Mouse (Mus musculus): ENCODE measurements around the gene Bcr.

The Bcr gene

GRCm38 (mm10) chr10:75176494-75176893, 116.1 kb downstream of the Bcr start:
- in situ Hi-C loops (cut with MseI, MboI) = no loop called here

- in situ Hi-C loops (cut with MseI, MboI) = no loop called here
Observed at GRCm38 (mm10) chr10:75178911-75179310, 118.5 kb downstream of the Bcr start.

- in situ Hi-C loops (cut with MseI, MboI) = no loop called here
Observed at GRCm38 (mm10) chr10:75182151-75182774, 121.9 kb downstream of the Bcr start.

GRCm38 (mm10) chr10:75184826-75185225, 124.4 kb downstream of the Bcr start:
- in situ Hi-C loops (cut with MseI, MboI) = no loop called here

GRCm38 (mm10) chr10:75186551-75186950, 126.2 kb downstream of the Bcr start:
- in situ Hi-C loops (cut with MseI, MboI) = no loop called here

- in situ Hi-C loops (cut with MseI, MboI) = no loop called here
Observed at GRCm38 (mm10) chr10:75187366-75188056, 127.1 kb downstream of the Bcr start.

DNA sequence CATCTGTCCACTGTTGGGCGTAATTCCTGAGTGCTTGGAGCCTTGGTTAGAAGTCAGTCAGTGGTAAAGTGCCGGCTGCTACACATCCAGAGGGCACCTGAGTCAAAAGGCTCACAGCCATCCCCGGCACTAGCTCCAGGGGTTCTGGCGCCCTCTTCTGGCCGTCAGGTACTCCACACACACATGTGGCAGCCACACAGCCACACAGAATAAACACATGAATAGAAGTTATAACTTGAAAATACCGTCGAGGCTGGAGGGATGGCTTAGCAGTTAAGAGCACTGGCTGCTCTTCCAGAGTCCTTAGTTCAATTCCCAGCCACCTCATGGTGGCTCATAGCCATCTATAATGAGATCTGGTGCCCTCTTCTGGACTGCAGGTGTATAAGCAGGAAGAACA, 131.3 kb downstream of the Bcr start:
- in situ Hi-C loops (cut with MseI, MboI) = no loop called here

GRCm38 (mm10) chr10:75197817-75198216, 137.4 kb downstream of the Bcr start:
- in situ Hi-C loops (cut with MseI, MboI) = no loop called here

DNA sequence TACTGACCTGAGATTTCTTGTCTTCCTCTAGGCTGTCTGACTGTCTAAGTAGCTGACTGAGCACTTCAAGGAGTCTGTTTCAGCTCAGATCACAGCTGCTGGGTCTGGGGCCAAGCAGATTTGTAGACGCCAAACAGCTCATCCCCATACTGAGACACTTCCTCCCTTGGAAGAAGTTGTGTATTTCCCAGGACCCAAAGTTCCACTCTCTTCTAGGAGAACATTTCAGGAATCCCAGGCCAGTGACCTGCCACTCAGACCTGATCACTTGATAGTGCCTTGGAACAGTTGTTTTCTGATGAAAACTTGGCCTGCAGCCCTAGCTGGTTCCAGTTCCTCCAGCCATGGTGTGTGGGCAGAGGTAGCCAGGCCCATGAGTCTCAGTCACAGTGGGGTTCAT, 140.3 kb downstream of the Bcr start:
- in situ Hi-C loops (cut with MseI, MboI) = no loop called here

- in situ Hi-C loops (cut with MseI, MboI) = no loop called here
Observed at GRCm38 (mm10) chr10:75206192-75206591, 145.8 kb downstream of the Bcr start.

GRCm38 (mm10) chr10:75210841-75211240, 150.4 kb downstream of the Bcr start:
- in situ Hi-C loops (cut with MseI, MboI) = no loop called here

DNA sequence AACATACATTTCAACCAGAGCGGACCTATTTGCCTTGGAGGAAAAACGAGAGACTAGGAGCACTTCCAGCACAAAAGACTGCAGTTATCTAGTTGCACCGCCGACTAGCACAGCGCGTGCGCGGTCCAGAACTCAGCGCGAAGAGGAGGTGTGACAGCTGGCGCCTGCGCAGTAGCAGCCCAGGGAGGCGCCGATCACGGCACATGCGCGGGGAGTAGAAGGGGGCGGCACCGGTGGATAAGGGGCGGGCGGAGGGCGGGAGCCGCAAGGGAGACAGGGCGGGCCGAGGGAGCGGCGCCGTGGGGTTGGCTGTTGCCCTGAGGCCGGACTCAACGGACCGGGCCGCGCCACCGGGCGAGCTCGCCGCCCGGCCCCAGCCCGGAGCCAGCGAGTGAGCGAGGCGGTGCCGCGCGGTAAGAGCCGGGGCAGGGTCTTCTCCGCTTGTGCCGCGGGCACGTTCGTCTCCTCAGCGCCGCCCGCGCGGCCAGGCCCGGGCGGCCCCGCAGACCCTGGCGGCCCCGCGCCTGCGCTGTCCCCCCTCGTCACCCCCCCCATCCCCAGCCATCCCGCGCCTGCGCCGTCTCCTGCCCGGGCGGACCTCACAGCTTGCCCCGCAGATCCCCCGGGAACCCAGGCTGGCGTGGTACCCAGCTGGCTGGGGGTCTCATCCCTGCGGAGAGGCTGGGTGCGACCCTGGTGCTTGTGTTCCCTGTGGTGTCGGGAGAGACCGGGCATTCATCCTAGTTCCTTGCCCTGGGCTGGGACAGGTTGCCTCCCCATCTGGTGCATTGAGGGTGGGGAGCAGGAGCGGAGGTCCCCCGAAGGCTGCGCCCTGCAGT, 151.6 kb downstream of the Bcr start, which contains the start of gene Specc1l:
Gene Specc1l, plus strand, starts transcription at position 267 of the 839 bp plus-strand sequence.
- in situ Hi-C loops (cut with MseI, MboI) = no loop called here

GRCm38 (mm10) chr10:75212981-75213380, 152.6 kb downstream of the Bcr start:
- in situ Hi-C loops (cut with MseI, MboI) = no loop called here

DNA sequence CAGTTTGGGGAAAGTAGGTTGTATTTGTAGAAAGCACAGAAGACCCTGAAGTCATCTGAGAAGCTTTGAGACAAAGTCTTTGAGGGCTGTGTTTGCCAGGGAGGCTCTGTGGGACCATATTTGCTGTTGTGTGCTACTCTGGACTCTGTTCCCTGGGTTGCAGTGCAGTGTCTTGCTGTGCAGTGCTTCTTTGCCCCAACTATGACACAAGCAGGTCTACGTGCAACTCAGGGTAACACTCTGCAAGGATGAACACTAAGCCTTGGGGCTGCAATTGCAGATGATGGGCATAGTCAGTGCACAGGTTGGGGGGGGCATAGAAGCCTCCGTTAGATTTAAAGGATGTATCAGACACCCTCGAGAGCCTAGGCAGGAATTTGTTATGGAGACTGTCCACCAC, 160.3 kb downstream of the Bcr start:
- in situ Hi-C loops (cut with MseI, MboI) = no loop called here

GRCm38 (mm10) chr10:75221936-75222610, 161.7 kb downstream of the Bcr start:
- in situ Hi-C loops (cut with MseI, MboI) = no loop called here

GRCm38 (mm10) chr10:75222611-75222998, 162.2 kb downstream of the Bcr start:
- in situ Hi-C loops (cut with MseI, MboI) = no loop called here

GRCm38 (mm10) chr10:75224154-75224553, 163.8 kb downstream of the Bcr start:
- in situ Hi-C loops (cut with MseI, MboI) = no loop called here

DNA sequence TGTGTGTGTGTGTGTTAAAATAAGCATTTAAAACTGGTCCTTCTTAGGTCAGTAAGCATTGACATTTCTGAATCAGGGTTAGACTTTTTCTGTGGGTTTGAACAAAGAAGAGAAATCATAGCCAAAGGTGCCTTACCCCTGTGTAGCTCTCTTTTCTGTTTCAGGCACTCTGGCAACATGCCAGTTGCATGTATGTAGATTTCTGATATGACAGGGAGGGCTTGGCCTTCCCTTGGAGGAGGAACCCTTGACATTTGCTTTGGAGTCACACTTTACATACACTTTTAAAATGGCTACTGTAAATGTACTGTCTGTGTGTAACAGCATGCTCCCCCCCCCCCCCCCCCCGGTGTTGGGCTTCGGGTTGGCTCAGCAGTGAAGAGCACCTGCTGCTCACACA, 164.2 kb downstream of the Bcr start:
- in situ Hi-C loops (cut with MseI, MboI) = no loop called here

DNA sequence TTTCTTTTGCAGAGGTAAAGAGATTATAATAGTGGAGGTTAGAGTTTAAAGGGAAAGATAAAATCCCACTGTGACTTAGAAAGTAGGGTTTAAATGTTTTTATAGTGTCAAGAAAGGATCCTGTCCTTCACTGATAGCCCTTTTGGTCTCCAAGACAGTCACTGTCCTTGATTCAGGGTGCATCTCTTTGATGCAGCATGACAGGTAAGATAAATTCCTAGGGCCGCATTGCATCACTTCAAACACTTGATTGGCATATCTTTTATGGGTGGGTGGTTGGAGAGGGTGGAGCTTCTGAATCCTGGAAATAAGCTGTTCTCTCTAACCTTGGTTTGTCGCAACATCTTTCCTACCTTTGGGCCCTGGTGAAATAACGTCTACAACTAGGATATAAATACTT, 167.0 kb downstream of the Bcr start:
- in situ Hi-C loops (cut with MseI, MboI) = no loop called here

- in situ Hi-C loops (cut with MseI, MboI) = no loop called here
Observed at GRCm38 (mm10) chr10:75230572-75230971, 170.2 kb downstream of the Bcr start.

- in situ Hi-C loops (cut with MseI, MboI) = no loop called here
Observed at GRCm38 (mm10) chr10:75231876-75232275, 171.5 kb downstream of the Bcr start.

DNA sequence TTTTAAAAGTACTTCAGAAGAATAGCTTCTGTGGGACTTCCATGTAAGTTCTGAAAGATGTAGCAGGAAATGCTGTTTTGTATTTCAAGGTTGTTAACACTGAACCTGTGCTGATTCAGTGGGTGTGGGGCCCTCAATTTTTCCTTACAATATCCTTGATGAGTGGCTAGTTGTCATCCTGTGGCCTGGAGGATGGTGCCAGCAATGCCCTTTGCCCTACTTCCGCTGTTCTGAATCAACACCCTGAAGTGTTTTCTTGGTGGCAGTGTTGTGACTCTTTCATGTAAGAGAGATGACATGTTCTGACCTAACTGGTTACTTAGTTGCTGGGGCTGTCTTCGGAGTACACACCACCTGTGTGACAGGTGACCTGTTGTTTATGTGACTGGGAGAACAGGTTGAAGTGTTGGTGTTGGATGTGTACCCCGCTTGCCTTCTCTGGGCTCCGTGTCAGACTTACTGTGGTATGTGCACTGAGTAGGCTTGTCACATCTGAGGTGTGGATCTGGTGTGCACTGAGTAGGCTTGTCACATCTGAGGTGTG, 172.3 kb downstream of the Bcr start:
- in situ Hi-C loops (cut with MseI, MboI) = no loop called here

Measured in mouse trophoblast stem cell (cell line).